Mouse (Mus musculus): ENCODE data around the gene Spint3. TPM values are rescaled to one million over a fixed set of nuclear protein-coding genes. Genes with fewer than 3 reads are reported as not detected.
A peak's percentile ranks its signal among the peaks of the same experiment; 100 is the strongest.

Gene Spint3
- polyA plus RNA-seq, 1 experiment from 2014 or later, result not detected

DNA sequence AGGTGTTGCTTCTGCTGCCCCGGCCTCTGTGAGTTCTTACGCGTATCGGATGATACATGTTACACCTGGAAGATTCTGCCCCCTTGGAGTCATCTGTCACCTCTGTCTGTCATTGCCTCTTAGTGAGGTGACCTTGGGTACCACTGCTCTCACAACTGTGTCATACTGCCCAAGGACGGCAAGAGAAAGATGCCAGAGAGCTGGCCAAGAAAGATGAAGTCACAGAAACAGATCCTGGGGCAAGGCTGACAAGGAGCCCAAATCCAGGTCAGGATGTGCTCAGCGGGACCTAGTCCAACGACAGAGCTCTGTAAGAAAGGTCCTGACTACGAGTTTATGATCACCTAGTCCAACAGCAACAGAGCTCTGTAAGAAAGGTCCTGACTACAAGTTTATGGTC, 13.2 kb downstream of the Spint3 start:
- Histone ChIP-seq H3K4me2 (no peak overlapping the region), H3K4me1 (ENCODE audit: control insufficient read depth, insufficient read depth, low read length) (0 out of 2 replicates have a peak, but pooled peaks cover 4% of the 10 kb centered on the region), H3K27ac (ENCODE audit: low read depth, low read length) (no peak overlapping the region), H3K36me3 (ENCODE audit: control insufficient read depth, insufficient read depth, low read length) (no peaks in the 10 kb centered on the region), H3K9me3 (replicated peaks; ENCODE audit: control insufficient read depth, low read length) (no peaks in the 10 kb centered on the region), H3K9ac (ENCODE audit: low read depth, low read length) (no peak overlapping the region), H3K27me3 (ENCODE audit: control insufficient read depth, insufficient read depth, low read length) (peaks cover 18% of the 10 kb centered on the region), H3K4me3 (ENCODE audit: low read depth, low read length) (no peak overlapping the region)
- ATAC-seq (replicated peaks; ENCODE audit: insufficient number of reproducible peaks, low FRiP score, low TSS enrichment), result no peak
- WGBS (ENCODE audit: insufficient replicate concordance), result 83% methylated on average over 8 of the region's 8 CpGs

DNA sequence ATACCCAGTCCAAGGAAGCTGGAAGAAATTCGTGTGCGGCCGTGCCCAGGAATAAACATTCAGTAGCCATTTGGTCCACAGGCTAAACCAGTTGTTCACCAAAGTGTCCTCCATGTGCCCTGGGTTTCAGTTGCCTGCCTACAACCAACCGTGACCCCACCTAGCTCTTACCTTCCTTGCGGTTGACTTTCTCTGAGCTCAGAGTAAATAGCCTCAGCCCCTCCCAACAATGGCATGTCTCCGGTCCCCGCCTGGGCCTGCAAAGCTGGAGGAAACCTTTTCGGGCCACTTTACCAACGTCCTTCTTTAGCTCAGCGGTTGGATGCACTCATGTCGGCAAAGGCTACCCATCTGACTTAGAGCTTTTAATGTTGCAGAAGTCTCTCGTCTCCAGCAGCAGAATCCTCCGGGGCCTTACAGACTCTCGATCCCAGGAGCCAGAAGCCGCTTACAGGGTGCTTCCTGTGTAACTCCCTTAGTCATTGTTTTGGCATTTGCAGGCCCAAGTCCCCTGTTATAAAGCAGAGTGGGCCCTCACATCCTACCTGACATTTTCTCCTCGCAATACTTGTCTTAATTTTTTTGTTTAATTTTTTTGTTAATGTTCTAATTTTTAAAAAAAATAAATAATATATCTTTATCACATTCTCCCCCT, 14.1 kb downstream of the Spint3 start:
- Histone ChIP-seq H3K9ac (ENCODE audit: low read depth, low read length) (no peak overlapping the region), H3K36me3 (ENCODE audit: control insufficient read depth, insufficient read depth, low read length) (no peaks in the 10 kb centered on the region), H3K4me3 (ENCODE audit: low read depth, low read length) (no peak overlapping the region), H3K9me3 (replicated peaks; ENCODE audit: control insufficient read depth, low read length) (no peaks in the 10 kb centered on the region), H3K27me3 (ENCODE audit: control insufficient read depth, insufficient read depth, low read length) (peaks cover 15% of the 10 kb centered on the region), H3K4me2 (no peak overlapping the region), H3K4me1 (ENCODE audit: control insufficient read depth, insufficient read depth, low read length) (0 out of 2 replicates have a peak, but pooled peaks cover 4% of the 10 kb centered on the region), H3K27ac (ENCODE audit: low read depth, low read length) (no peak overlapping the region)
- ATAC-seq (replicated peaks; ENCODE audit: insufficient number of reproducible peaks, low FRiP score, low TSS enrichment), result no peak
- 32% methylated on average over 16 of the region's 16 CpGs for WGBS (ENCODE audit: insufficient replicate concordance)

DNA sequence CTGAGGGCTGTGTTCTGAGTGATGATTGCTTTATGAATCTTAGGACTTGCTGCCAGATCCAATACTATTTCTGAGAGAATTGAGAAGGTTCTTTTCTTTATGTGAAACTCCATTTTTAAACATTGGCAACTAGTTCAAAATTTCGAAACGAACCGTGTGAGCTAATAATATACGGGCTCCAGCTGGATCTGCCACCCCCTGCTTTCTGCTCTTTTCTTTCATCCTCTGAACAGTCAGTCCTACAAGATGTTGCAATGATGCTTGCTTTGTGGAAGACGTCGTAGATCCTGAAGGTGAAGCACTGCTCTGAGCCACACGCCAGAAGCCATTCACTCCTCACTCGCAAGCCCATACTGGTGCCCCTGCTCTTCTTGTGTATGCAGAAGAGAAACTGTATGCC, 14.8 kb downstream of the Spint3 start:
- H3K27me3 ChIP-seq (ENCODE audit: control insufficient read depth, insufficient read depth, low read length), result peaks cover 14% of the 10 kb centered on the region
- no peaks in the 10 kb centered on the region for H3K9me3 ChIP-seq (replicated peaks; ENCODE audit: control insufficient read depth, low read length)
- H3K27ac ChIP-seq (ENCODE audit: low read depth, low read length), result no peak overlapping the region
- H3K9ac ChIP-seq (ENCODE audit: low read depth, low read length), result no peak overlapping the region
- 0 out of 2 replicates have a peak, but pooled peaks cover 4% of the 10 kb centered on the region for H3K4me1 ChIP-seq (ENCODE audit: control insufficient read depth, insufficient read depth, low read length)
- H3K4me2 ChIP-seq, result no peak overlapping the region
- ATAC-seq (replicated peaks; ENCODE audit: insufficient number of reproducible peaks, low FRiP score, low TSS enrichment), result no peak
- WGBS (ENCODE audit: insufficient replicate concordance), result 80% methylated on average over 8 of the region's 8 CpGs
- H3K4me3 ChIP-seq (ENCODE audit: low read depth, low read length), result no peak overlapping the region
- H3K36me3 ChIP-seq (ENCODE audit: control insufficient read depth, insufficient read depth, low read length), result no peaks in the 10 kb centered on the region

DNA sequence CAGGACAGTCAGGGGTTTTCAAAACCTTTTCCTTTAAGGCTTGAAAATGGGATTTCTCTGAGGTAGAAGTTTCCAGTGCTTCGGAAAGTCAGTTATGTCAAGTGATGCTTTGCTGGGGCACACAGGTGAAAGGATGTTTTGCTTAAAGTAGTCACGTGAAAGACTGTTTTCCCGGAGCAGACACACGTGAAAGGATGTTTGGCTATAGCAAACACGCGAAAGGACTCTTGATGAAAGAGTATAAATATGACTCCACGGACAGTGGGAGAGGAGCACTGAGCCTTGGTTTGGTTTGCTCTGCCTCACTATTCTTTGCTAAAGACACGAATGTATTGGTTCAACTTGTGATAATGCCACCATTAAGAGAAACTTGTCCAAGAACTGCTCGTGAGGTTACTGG, 21.8 kb downstream of the Spint3 start:
- Histone ChIP-seq H3K36me3 (ENCODE audit: control insufficient read depth, insufficient read depth, low read length) (no peaks in the 10 kb centered on the region), H3K4me2 (no peak overlapping the region), H3K9ac (ENCODE audit: low read depth, low read length) (no peak overlapping the region), H3K4me3 (ENCODE audit: low read depth, low read length) (no peak overlapping the region), H3K9me3 (replicated peaks; ENCODE audit: control insufficient read depth, low read length) (no peaks in the 10 kb centered on the region), H3K4me1 (ENCODE audit: control insufficient read depth, insufficient read depth, low read length) (no peaks in the 10 kb centered on the region; the same call in 1 of the 2 replicates), H3K27me3 (ENCODE audit: control insufficient read depth, insufficient read depth, low read length) (no peaks in the 10 kb centered on the region; the same call in 1 of the 2 replicates), H3K27ac (ENCODE audit: low read depth, low read length) (no peak overlapping the region)
- WGBS (ENCODE audit: insufficient replicate concordance), result 81% methylated on average over 9 of the region's 9 CpGs
- ATAC-seq (replicated peaks; ENCODE audit: insufficient number of reproducible peaks, low FRiP score, low TSS enrichment), result no peak

DNA sequence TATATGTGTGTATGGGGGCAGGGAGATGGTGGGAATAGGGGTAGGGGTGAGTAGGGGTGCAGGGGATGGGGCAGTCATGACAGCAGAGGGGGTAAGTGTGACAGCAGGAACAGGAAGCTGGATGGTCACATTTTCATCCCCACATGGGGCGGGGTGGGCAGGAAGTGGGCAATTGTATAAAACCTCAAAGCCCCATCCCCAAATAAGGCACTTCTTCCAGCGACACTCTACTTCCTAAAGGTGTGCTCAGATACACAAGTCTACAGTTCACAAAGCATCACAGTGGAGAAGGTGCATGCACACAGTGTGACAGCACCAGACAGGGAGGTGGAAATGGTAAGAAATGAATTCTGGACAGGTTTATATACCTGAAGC, 22.4 kb downstream of the Spint3 start:
- no peak overlapping the region for H3K4me3 ChIP-seq (ENCODE audit: low read depth, low read length)
- no peaks in the 10 kb centered on the region; the same call in 1 of the 2 replicates for H3K4me1 ChIP-seq (ENCODE audit: control insufficient read depth, insufficient read depth, low read length)
- no peaks in the 10 kb centered on the region for H3K27me3 ChIP-seq (ENCODE audit: control insufficient read depth, insufficient read depth, low read length)
- no peak for ATAC-seq (replicated peaks; ENCODE audit: insufficient number of reproducible peaks, low FRiP score, low TSS enrichment)
- H3K36me3 ChIP-seq (ENCODE audit: control insufficient read depth, insufficient read depth, low read length), result no peaks in the 10 kb centered on the region
- 62% methylated on average over 2 of the region's 2 CpGs for WGBS (ENCODE audit: insufficient replicate concordance)
- H3K27ac ChIP-seq (ENCODE audit: low read depth, low read length), result no peak overlapping the region
- H3K9ac ChIP-seq (ENCODE audit: low read depth, low read length), result no peak overlapping the region
- H3K4me2 ChIP-seq, result no peak overlapping the region
- H3K9me3 ChIP-seq (replicated peaks; ENCODE audit: control insufficient read depth, low read length), result no peaks in the 10 kb centered on the region

DNA sequence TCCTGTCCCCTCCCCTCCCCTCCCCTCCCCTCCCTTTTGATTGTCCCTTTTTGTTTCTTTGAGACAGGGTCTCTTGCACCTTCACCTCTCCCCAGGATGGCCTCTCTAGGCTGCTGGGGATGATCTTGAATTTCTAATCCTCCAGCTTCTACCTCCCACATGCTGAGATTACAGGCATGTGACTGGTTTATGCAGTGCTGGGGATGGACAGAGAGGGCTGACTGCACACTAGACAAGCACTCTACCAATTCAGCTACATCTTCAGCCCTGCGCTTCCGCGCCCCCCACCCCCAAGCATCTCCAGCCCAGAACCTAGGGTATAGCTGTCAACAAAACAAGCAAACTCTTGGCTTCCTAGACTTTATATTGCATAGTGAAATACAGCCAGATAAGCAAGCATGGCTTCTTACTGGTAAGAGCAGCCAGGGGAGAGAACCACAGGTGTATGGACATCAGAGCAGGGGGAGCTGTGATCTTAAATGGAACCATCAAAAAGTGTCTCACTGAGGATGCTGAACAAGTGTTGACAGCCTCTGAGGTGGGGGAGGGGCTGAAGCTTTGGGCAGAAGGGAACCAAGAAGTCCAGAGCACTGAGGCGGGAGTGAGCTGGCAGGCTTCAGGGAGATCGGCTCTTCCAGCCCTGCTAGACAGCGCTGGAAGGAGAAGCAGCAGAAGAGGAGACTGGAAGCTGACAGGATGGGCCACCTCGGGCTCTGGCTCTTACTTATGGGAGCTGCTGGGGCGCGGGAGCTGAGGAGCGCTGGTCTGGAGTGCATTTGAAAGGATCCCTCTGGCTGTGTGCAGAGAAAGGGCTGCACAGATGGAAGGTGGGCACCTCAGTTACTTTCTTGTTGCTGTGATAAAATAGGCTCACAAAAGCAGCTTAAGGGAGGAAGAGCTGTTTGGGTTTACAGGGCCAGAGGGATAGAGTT, 23.0 kb downstream of the Spint3 start:
- no peaks in the 10 kb centered on the region; the same call in 1 of the 2 replicates for H3K4me1 ChIP-seq (ENCODE audit: control insufficient read depth, insufficient read depth, low read length)
- H3K9me3 ChIP-seq (replicated peaks; ENCODE audit: control insufficient read depth, low read length), result no peaks in the 10 kb centered on the region
- ATAC-seq (replicated peaks; ENCODE audit: insufficient number of reproducible peaks, low FRiP score, low TSS enrichment), result no peak
- H3K27me3 ChIP-seq (ENCODE audit: control insufficient read depth, insufficient read depth, low read length), result no peaks in the 10 kb centered on the region
- 0 out of 2 replicates have a peak overlapping the region, but pooled peaks have one; percentile 16 for H3K4me2 ChIP-seq
- no peaks in the 10 kb centered on the region for H3K36me3 ChIP-seq (ENCODE audit: control insufficient read depth, insufficient read depth, low read length)
- WGBS (ENCODE audit: insufficient replicate concordance), result 25% methylated on average over 10 of the region's 10 CpGs
- no peak overlapping the region for H3K27ac ChIP-seq (ENCODE audit: low read depth, low read length)
- no peak overlapping the region for H3K4me3 ChIP-seq (ENCODE audit: low read depth, low read length)
- 0 out of 2 replicates have a peak overlapping the region, but pooled peaks have one; percentile 46 for H3K9ac ChIP-seq (ENCODE audit: low read depth, low read length)

DNA sequence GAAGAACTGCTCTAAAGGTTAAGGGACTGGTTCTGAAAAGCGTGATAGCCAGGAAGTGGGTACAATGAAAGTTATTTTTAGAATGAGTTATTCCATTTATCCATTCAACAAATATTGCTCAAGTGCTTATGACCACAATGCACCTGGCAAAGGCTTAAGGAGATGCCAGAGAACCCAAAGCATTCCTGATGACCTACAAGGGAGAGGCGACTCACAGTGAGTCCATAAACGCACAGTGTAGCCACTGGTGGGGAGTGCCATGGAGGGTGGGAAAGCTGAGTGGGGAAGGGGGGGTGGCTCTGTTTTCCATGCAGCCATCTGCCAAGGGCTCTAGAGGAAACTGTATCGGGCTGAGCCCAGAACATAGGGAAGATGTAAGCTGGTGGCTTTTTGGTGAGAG, 23.9 kb downstream of the Spint3 start:
- H3K4me2 ChIP-seq, result no peak overlapping the region
- H3K36me3 ChIP-seq (ENCODE audit: control insufficient read depth, insufficient read depth, low read length), result no peaks in the 10 kb centered on the region
- WGBS (ENCODE audit: insufficient replicate concordance), result 48% methylated on average over 4 of the region's 4 CpGs
- H3K27ac ChIP-seq (ENCODE audit: low read depth, low read length), result no peak overlapping the region
- H3K9ac ChIP-seq (ENCODE audit: low read depth, low read length), result no peak overlapping the region
- no peaks in the 10 kb centered on the region for H3K9me3 ChIP-seq (replicated peaks; ENCODE audit: control insufficient read depth, low read length)
- H3K4me1 ChIP-seq (ENCODE audit: control insufficient read depth, insufficient read depth, low read length), result no peaks in the 10 kb centered on the region; the same call in 1 of the 2 replicates
- ATAC-seq (replicated peaks; ENCODE audit: insufficient number of reproducible peaks, low FRiP score, low TSS enrichment), result no peak
- H3K27me3 ChIP-seq (ENCODE audit: control insufficient read depth, insufficient read depth, low read length), result no peaks in the 10 kb centered on the region
- no peak overlapping the region for H3K4me3 ChIP-seq (ENCODE audit: low read depth, low read length)

DNA sequence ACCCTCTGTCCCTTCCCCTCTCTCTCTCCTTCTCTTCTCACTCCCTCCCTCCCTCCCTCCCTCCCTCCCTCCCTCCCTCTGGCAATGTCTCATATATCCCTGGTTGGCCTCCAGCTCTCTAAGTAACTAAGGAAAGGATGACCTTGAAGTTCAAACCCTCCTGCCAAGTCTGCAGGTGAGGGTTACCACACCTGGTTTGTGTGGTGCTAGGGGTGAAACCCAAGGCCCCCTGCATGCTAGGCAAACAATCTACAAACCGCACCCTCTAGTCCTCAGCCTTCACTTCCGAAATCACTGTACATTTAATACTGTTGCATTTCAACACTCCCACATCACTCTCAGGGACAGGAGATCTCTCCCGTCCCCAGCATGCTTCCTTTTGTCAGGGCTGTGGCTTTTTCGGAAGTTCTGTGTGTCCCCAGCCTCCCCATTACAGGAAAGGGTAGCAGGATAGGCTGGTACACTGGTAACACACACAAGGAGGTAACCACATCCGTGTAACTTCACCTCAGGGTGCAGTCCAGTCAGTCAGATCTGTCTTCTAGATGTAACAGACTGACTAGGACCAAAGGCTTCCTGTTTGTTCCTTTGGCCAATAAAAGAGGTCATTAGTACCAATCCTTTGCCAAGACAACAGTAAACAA, 28.7 kb downstream of the Spint3 start:
- H3K9me3 ChIP-seq (replicated peaks; ENCODE audit: control insufficient read depth, low read length), result no peaks in the 10 kb centered on the region
- H3K27ac ChIP-seq (ENCODE audit: low read depth, low read length), result no peak overlapping the region
- no peaks in the 10 kb centered on the region for H3K36me3 ChIP-seq (ENCODE audit: control insufficient read depth, insufficient read depth, low read length)
- H3K9ac ChIP-seq (ENCODE audit: low read depth, low read length), result no peak overlapping the region
- no peak for ATAC-seq (replicated peaks; ENCODE audit: insufficient number of reproducible peaks, low FRiP score, low TSS enrichment)
- WGBS (ENCODE audit: insufficient replicate concordance), result 44% methylated on average over 5 of the region's 5 CpGs
- H3K4me3 ChIP-seq (ENCODE audit: low read depth, low read length), result no peak overlapping the region
- no peak overlapping the region for H3K4me2 ChIP-seq
- no peaks in the 10 kb centered on the region for H3K27me3 ChIP-seq (ENCODE audit: control insufficient read depth, insufficient read depth, low read length)
- no peaks in the 10 kb centered on the region for H3K4me1 ChIP-seq (ENCODE audit: control insufficient read depth, insufficient read depth, low read length)

Measured in heart, embryonic 11.5 days (tissue).